Mouse (Mus musculus) adrenal gland, postnatal 36 days (tissue): Measurements from ENCODE around the gene Gm49661. TPM values are rescaled to one million over a fixed set of nuclear protein-coding genes. Genes with fewer than 3 reads are reported as not detected.

ENCODE experiments used
- DNase-seq, 2 experiments: peaks; one replicate each; pipeline ENCODE4 v3.0.0; 2021; ENCODE audit warnings: mixed read lengths in 1 of 2
- total RNA-seq, 2 experiments: library from RNA; stranded (reverse); gene quantifications; 2 replicates each; pipeline ENCODE4 v1.2.3; 2021

Gm49661 gene
- total RNA-seq, 2 experiments from 2014 or later, result 1.5 TPM; not detected in 1

DNA sequence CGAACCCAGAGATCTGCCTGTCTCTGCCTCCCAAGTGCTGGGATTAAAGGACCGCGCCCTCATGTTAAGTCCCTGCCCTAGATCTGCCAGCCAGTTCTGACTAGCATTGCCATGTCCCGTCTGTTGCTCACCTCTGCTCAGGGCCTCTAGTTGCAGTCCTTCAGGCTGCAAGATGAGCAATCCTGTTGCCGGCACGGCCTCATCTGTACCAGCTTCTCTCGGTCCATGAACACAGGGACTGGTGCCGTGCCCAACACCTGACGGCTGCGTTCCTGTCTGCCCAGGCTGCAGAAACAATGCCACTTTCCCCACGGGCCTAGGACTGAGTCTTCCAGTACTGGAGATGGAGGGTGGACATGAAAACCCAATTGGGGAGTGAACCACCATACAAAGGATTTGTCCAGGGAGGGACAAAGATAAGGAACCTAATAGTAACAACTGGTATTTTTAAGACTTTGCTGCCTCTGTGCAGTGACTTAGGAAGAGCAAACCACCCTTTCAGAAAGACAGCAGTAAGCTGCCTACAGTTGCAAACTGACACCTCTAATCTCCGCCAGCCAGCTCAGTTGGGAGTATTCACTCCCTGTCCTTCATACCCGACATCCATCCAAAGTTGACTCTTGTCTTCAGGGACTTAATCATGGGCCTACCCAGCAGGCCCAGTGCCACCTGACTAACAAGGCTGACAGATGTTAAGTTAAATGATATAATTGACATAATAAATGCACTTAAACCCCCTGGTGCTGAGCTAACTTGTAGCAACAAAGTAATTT is 1.5 kb downstream of the Gm49661 start:
- peak; percentile 19 to 37 for DNase-seq

DNA sequence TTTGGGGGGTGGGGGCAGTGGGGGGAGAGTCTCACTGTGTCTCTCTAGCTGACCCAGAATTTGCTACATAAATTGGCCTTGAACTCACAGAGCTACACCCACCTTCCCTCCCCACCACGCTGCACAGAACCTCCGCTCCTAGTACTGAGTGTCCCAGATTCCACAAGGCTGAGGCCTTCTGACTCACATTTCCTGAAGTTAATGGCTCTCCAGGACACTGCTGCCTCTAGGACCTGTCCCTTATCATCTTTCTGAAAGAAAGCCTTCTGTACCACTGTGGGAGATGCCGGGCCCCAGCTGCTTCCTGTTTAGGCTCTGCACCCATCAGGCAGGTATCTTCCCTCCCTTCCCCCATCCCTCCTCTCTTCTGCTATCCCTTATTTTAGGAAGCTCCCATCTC is 2.6 kb downstream of the Gm49661 start:
- DNase-seq, result peak; percentile 66

DNA sequence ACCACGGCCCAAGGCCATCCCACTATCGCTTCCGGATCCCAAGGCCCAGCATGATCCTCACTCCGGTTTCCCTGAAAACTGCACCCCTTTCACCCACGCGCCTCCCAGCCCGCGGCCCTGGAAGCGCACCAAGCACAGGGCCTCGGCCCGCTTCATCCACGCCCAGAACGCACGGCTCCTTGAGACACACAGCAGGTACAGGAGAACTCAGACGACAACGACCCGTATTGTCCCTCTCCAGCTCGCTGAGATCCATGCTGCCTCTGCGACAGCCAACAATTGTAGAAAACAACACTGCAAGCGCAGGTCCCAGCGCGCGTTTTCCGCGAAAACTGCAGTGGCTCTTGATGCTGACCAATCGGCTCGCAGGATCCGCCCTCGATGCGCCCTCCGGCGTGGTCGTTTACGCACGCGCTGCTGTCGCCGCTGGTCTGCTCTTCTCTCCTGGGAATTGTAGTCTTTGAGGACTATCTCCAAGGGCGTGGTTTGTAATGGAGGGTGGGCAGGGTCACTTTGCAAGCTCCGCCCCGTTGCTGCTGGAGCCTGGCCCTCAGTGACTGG is 3.4 kb downstream of the Gm49661 start:
- peak; percentile 95 to 96 for DNase-seq

DNA sequence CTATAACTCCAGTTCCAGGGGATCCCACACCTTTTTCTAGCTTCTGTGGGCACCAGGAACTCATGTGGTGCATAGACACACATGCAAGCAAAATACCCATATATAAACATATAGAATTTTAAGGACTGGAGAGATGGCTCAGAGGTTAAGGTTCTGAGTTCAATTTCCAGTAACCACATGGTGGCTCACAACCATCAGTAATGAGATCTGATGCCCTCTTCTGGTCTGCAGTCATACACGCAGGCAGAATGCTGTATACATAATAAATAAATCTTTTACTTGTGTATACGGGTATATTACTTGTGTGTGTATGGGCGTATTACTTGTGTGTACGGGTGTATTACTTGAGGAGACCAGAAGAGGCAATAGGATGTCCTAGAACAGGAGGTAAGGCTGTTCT is 5.3 kb downstream of the Gm49661 start:
- no peak for DNase-seq

DNA sequence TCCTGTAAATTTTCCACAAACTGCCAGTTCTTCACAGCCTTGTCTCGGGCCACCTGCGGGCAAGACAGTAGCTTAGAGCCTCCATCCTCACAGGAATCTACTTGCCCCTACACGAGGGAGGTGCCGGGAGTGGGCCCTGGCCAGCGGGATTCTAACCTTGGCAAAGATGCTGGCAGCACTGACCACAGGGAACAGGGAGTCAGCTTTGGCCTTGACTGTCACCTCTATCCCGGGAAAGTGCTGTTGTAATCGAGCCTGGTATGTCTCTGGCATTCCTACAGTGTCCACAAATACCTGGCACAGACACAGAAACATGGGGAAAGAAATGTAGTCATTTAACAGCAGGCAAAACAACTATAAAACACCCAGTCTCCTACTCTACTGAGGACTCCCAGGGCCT is 9.4 kb downstream of the Gm49661 start:
- peak; percentile 80 to 81 for DNase-seq

DNA sequence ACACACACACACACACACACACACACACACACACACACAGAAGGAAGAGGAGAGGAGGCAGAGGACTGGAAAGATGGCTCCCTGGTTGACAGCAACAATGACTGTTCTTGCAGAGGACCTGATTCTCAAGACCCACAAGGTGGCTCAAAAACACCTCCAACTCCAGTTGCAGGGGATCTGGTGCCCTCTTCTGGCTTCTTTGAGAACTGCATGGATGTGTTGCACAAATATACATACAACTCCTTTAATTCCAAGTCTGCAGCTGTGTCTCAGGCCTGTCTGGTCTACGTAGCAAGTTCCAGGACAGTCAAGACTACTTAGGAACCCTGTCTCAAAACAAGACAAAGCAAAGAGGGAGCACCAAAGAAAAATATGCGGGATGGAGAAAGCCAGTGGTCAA is 12.5 kb downstream of the Gm49661 start:
- DNase-seq, result peak; percentile 58 to 76

DNA sequence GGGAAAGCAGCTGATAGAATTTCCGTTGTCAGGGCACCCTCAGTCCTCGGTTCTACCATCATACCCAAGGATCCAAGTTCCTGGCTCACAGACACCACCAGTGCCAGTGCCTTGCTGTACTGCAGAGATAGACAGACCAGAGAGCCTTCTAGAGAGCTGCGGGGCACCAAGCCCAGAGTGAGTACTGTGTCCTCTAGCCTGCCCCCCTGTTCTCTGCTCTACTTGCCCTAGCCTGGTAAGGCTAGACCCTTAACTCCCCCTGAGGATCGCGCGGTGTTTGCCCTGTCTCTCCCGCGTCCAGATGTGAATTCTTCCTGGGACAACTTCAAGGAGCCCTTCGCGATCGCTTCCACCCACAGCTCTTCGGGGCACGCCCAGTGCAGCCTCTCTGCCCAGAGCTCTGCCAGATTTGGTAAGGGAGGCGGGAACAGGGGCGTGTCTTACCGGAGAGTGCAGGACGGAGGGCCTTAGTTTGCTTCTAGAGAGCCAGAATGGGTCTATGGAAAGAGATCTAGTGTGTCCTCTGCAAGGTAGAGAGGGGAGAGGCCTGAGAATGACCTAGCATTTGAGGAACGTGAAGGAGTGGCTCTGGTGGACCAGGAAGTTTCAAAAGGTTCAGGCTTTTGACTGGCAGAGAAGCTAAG is 16.5 kb downstream of the Gm49661 start:
- peak; percentile 85 to 86 for DNase-seq

DNA sequence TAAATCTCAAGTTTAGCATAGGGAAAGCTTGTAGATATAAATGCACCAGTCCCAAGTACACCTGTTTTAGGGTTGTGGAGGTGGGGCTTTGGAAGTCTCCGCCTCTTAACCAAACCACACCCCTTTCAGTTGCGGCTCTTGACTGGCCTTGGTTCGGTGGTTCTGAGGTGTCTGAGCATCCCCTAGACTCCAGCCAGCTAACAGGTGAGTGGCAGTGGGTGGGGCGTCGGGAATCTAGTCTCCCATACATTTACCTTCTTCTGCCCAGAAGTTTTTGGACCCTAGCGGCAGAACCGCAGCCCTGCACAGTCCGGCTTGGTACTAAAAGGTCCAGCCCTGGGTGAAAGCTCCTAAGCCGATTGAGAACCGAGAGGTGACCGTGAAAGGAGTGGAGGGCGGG is 19.5 kb downstream of the Gm49661 start:
- no peak for DNase-seq

DNA sequence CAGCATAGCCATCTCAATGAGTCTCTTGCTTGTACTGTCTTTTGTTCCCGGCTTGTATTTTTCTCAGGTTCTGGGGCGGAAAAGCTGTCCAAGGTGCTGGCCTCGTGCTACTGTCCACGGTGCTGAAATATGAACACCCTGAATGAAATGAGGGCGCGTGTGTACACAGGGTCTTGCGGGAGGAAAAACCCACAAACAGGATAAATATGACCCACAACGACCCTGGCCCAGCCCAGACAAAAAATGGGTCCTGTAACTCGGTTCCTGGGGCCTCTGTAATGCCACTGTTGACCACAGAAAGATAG is 22.0 kb downstream of the Gm49661 start:
- peak; percentile 58 to 66 for DNase-seq

DNA sequence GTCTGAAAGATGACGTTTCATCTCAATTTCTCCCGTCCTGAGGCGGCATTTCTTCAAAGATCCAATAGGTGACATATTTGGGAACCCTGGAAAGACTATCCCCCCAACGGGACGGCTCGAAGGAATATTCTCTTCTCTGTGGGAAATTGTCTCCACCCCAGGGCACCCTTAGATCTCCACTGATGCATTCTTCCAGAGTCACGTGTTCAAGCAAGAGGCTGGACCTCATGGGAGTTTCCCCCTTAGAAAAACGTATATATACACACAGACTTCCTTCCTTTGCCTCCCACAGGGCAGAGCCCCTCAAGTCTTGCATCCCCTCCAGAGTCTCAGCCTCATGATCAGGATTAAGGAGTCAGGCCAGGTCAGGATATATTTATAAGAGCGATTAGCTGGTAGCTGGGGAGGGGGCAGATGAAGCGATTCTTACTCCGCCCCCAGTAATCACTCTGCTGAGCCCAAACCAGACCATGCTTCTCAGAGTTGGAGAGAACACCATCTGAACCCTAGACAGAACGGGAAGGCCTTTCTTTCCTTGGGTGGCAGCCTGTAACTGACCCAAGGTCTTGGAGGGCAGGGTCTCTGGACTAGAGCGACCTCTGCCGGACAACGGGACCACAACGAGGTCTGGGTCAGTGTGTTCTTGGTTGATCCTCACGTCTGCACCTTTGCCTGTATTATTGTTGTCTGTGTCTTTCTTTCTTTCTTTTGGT is 22.5 kb downstream of the Gm49661 start, which contains the start of gene Rtbdn:
Gene Rtbdn, plus strand, starts transcription at position 464 of the 713 bp plus-strand sequence.
- no peak for DNase-seq

DNA sequence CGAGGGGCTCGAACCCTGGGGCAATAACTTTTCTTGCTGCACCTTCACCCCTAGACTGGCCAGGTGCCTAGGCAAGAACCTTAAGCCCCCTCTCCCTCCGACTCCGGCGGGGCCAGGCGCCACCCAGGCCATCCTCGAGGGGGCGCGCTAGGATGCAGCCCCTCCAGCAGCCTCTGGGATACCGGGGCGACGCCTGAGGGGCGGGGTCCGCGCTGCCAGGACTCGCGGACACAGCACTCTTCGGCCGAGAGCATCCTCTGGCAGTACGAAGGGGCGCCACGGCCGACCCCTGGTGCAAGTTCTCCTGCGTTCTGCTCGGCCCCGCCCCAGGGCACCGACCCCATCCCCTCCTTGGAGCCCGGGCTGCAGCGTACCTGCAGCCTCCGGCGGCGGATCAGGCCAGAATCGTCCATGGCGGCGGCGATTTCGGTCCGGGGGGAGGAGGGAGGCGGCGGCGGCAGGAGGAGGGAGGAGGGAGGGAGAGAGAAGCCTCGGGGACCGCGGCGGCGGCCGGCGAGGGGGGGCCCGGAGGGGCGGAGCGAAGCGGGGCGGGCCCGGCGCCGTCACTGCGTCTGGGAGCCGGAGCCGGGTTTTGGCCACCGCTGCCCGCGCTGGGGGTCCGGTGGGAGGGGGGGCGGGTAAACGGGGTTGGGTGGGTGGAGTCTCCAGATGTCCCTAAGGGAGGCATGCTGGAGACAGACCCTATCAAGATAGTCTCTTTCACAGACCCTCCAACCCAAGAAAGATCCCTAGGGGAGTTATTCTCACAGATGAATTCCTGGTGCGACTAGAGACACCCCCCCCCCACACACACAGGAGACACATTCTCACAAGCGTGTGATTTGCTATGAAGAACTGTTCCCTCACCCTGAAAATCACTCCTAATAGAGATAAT is 23.4 kb downstream of the Gm49661 start:
- DNase-seq, result no peak

DNA sequence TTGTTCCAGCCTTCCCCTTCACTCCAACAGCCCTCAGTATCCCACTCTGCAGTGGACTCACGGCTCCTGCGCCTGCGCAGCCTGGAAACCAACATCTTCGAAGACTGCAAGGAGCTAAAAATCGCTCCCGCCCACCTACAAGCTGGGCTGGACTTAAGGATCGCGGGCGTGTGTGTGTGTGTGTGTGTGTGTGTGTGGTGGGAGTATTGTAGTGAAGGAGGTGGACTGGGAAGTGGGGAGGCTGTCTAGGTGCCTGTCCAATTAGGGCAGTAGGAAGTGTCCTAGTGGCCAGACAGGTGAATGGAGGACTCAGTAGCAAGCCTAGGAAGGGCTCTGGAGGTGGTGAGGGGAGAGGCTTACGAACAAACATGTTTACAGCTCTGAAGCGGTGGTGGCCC is 24.0 kb downstream of the Gm49661 start:
- no peak for DNase-seq

DNA sequence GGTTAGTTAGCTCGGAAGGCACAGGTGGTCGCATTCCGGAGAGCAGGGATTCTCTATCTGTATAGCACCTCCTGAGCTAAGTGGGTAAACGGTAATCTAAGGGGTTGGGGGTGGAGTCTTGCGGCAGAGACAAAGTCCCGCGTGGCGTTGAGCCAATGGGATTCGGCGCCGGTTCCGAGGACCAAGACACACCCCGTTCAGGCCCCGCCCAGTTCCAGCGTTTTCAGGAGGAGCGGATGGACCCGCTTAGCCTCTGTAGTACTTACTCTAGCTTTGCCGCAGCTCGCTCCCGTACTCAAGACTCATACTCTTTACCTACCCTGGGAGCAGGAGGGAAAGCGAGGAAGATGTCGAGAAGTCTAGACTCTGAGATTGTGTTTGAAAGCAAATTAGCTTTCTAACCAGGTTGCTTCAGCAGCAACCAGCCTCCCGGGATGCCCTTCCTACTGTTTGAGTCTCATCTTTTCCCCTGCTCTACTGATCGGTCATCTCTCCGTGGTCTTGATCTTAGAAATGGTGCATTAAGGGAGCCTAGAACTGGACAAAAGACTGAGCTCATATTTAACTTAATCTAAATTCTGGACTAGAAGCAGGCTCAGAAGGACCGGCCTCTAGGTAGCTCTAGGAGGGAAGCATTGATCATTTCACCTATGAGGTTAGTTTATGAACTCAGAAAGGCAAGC is 24.6 kb downstream of the Gm49661 start:
- DNase-seq, result peak; percentile 42 to 59

DNA sequence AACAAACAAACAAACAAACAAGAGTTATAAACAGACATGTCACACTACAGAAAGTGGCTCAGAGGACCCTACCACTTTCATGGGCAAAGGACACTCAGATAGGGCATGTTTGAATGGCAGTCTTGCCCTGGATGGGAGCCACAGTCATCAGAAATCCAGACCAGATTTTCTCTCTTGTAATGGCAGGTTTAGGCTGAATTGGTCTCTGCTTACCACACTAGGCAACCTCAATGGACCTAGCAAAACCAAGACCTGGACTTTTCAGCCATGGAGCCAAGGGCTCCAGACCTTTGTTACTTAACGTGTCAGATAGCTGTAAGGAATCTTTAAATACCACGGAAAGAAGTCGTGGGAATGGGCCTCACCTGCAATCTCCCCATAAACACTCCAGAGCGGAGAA is 25.5 kb downstream of the Gm49661 start:
- DNase-seq, result no peak

DNA sequence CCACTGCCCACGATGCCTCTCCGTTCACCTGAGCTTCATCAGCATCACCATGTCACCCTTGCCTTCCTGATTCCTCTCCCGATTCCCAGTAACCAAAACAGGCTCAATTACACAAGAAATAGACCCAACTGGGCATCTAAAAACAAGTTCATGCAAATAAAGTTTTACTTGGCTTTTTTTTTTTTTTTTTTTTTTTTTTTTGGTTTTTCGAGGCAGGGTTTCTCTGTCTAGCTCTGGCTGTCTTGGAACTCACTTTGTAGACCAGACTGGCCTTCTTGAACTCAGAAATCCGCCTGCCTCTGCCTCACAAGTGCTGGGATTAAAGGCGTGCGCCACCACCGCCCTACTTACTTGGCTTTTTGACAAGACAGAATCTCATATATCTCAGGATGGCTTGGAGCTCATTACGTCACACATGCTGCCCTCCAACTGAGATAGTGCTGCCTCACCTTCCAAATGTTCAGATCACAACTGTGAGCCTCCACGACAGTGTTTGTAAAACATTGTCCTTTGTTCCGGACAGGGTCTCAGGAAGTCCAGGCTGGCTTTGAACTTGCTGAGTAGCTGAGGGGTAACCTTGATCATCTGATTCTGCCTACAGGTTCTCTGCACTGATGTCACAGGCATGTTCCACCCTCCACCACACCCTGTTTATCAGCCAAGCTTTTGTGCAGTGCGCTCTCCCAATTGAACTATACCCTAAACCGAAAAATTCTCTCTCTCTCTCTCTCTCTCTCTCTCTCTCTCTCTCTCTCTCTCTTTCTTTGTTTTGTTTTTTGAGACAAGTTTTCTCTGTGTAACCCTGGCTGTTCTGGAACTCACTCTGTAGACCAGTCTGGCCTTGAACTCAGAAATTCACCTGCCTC is 31.4 kb downstream of the Gm49661 start:
- no peak for DNase-seq

DNA sequence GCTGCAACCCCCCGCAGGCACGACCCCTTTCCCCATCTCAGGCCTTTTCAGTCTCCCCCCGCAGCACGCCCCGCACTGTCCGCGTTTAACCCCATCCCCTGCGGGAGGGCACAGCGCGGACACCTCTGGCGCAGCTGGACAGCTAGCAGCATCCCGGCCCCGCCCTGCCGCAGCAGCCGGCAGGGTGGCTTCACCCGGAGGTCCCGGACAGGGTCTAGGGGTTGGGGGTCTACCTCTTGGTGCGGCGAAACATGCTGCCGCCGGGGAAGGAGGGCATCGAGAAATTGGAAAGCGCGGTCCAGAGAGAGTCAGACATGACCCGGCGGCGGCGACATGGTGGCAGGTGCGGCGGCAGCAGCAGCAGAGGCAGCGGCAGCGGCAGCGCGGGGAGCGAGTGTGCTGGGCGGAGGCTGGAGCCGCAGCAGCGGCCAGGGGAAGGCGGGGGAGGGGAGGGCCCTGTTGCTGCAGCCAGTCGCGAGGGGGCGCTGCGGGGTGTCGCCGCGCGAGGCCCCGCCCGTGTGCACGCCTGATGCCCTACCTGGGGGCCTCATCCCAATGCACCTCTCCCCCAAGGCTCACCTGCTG is 32.2 kb downstream of the Gm49661 start, which contains the start of gene Mast1:
Gene Mast1, minus strand, starts transcription at position 398 of the 585 bp plus-strand sequence.
- DNase-seq, result peak; percentile 70 to 85

DNA sequence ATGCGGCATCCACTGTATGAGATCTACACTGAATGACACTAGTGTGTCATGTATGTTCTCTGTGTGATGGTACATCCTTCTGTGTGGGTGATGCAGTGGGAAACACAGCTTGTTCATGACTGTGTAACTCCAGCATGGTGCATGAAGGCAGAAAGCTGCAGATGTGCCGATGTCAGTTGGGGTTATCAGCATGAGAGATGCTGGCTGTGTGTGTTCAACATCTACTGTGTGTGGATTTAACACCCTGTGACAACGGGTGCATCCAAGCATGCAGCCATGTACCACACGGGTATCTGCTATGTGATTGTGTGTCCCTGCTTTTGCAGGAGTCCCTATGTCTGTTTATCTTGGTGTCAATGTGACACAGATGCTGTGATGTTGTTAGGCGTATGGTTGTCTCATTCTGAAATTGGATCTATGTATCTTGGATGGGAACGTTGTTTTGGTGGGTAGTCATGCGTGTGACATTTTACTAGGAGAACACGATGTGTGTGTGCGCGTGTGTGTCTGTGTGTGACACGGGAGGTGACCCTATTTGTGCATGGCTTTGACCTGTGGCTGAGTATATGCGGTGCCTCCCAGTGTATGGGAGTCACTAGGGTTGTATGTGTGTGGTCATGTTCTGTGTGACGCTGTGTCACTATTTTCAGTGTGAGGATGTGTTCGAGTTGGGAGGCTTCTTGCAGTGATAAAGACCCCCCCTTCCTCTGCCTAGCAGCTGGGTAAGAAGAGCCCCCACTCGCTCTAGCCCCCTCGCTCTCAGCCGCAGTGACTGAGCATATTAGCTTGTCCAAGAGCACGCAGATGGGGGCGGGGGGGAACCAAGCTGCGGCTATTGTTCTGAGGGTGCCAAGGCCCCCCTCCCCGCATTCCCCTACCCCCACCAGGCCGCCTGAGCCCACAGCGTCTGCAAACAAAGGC is 32.9 kb downstream of the Gm49661 start:
- no peak for DNase-seq

DNA sequence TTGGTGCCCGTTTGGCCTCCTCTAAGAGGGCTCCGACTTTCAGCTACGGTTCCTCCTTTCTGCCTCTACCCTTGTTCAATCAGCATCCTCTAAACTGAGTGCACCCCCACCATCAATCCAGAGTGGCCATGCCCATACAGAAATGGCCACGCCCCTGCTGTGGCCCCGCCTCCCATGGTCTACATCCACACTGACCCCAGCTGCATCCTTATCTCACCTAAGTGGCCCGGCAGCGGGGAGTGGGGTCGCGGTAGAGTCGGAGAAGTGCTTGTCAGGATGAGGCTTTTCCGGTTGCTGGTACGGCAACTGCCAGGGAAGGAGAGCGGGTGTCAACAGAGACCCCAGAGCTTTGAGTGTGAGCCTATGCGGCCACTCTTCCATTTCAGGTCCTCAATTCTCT is 33.7 kb downstream of the Gm49661 start:
- no peak for DNase-seq

DNA sequence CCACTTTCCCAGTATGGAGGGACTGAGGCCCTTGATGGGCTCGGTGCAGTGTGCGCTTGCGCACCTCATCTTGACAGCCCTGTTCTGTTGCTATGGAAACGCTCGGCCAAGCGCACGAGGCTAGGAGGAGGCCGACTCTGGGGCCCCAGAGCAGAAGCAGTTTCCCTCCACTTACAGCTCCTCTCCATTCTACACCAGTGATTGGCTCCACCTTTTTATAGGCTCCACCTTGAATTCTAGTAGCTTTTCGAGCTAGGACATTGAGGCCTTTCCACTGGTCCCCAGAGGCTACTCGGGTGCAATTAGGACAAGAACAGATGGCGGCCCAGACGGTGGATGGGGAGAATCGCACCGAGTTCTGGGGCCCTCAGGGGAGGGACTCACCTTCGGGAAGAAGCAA is 34.4 kb downstream of the Gm49661 start:
- DNase-seq, result no peak
